Mouse (Mus musculus) liver, adult 2 months (tissue): Measurements from ENCODE around the gene Wdr66.

Experiments
- CTCF ChIP-seq: fragments of 200-500 bp; IDR thresholded peaks from 2 replicates; pipeline ENCODE4 v1.5.1; 2011; ENCODE audit warnings: low read depth, low read length, control low read depth
- POLR2A ChIP-seq: fragments of 200-500 bp; IDR thresholded peaks from 2 replicates; pipeline ENCODE4 v1.6.1; 2011; ENCODE audit warnings: low read length, control low read depth; ENCODE audit not compliant: insufficient read depth; ENCODE audit errors: extremely low read depth

GRCm38 (mm10) chr5:123256841-123257755 lies 5.2 kb downstream of the Wdr66 start:
- TF ChIP-seq CTCF (no peak), POLR2A (no peak)
